Mouse (Mus musculus): ENCODE results near the gene Arhgap10. TPM values are rescaled to one million over a fixed set of nuclear protein-coding genes. Genes with fewer than 3 reads are reported as not detected.

Gene Arhgap10
- total and polyA plus RNA-seq, 3 experiments: 13.1 to 22.8 TPM; not detected in 1

DNA sequence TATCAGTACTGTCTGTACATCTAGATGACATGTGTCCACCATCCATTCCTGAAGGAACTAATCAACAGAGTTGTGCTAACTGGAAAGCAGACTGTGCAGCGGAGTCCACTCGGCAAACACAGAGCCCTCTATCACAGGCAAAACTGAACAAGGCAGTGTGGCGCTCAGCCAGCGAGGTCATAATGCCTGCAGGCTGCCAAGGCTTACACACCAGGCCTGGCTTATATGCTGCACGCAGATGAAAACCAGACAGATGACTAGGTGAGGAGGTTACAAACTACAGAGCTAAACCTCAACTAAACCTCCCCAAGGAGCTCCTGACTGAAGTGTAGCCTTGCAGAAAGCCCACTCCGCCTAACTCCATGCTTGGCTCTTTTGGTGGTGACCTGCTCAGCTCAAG is 44.4 kb downstream of the Arhgap10 start:
- Histone ChIP-seq H3K79me2 (ENCODE audit: control insufficient read depth, insufficient read depth, low read length, poor library complexity) (peaks cover 6% of the 10 kb centered on the region), H3K36me3 (ENCODE audit: control insufficient read depth in 1 of 2, insufficient read depth in 2 of 2, low read length in 2 of 2) (peaks cover 0 to 4% of the 10 kb centered on the region in 2 experiments; a peak in 2 of 4 replicates), H3K9ac (ENCODE audit: control insufficient read depth, low read depth, low read length, poor library complexity, severe bottlenecking) (no peak overlapping the region), H3K27me3 (ENCODE audit: control insufficient read depth in 1 of 2, insufficient read depth in 2 of 2, low read length in 2 of 2) (no peaks in the 10 kb centered on the region), H3K27ac (ENCODE audit: control insufficient read depth, low read depth, low read length) (no peak overlapping the region), H3K4me3 (ENCODE audit: control insufficient read depth in 1 of 2, insufficient read depth in 1 of 2, low read depth in 2 of 2, low read length in 2 of 2) (no peak overlapping the region), H3K4me1 (ENCODE audit: control insufficient read depth in 1 of 2, insufficient read depth in 2 of 2, low read length in 2 of 2) (peaks cover 5 to 9% of the 10 kb centered on the region in 2 experiments), H3K9me3 (replicated peaks; ENCODE audit: insufficient read depth, low read length) (no peaks in the 10 kb centered on the region)
- no peak for DNase-seq (ENCODE audit: low read depth, low spot score)
- no peak for TF ChIP-seq MXI1 (IDR thresholded peaks at IDR 0.05; ENCODE audit: low read depth, low read length)
- TF ChIP-seq NELFE (IDR thresholded peaks at IDR 0.05; ENCODE audit: low read depth, low read length): no peak

GRCm38 (mm10) chr8:77461392-77461791 is 56.4 kb downstream of the Arhgap10 start:
- Histone ChIP-seq H3K27ac (ENCODE audit: control insufficient read depth, low read depth, low read length) (no peak overlapping the region), H3K9me3 (replicated peaks; ENCODE audit: insufficient read depth, low read length) (no peaks in the 10 kb centered on the region), H3K4me1 (ENCODE audit: control insufficient read depth in 1 of 2, insufficient read depth in 2 of 2, low read length in 2 of 2) (no peaks in the 10 kb centered on the region), H3K9ac (ENCODE audit: control insufficient read depth, low read depth, low read length, poor library complexity, severe bottlenecking) (no peak overlapping the region), H3K79me2 (ENCODE audit: control insufficient read depth, insufficient read depth, low read length, poor library complexity) (peaks cover 2% of the 10 kb centered on the region; the same call in 1 of the 2 replicates), H3K4me3 (ENCODE audit: control insufficient read depth in 1 of 2, insufficient read depth in 1 of 2, low read depth in 2 of 2, low read length in 2 of 2) (no peak overlapping the region), H3K36me3 (ENCODE audit: control insufficient read depth in 1 of 2, insufficient read depth in 2 of 2, low read length in 2 of 2) (no peaks in the 10 kb centered on the region), H3K27me3 (ENCODE audit: control insufficient read depth in 1 of 2, insufficient read depth in 2 of 2, low read length in 2 of 2) (no peaks in the 10 kb centered on the region)
- TF ChIP-seq MAZ (IDR thresholded peaks at IDR 0.05; ENCODE audit: low read depth, low read length): no peak
- DNase-seq (ENCODE audit: low read depth, low spot score): no peak

GRCm38 (mm10) chr8:77460363-77460762 is 57.4 kb downstream of the Arhgap10 start:
- Histone ChIP-seq H3K4me1 (ENCODE audit: control insufficient read depth in 1 of 2, insufficient read depth in 2 of 2, low read length in 2 of 2) (no peaks in the 10 kb centered on the region), H3K9me3 (replicated peaks; ENCODE audit: insufficient read depth, low read length) (no peaks in the 10 kb centered on the region), H3K9ac (ENCODE audit: control insufficient read depth, low read depth, low read length, poor library complexity, severe bottlenecking) (no peak overlapping the region), H3K4me3 (ENCODE audit: control insufficient read depth in 1 of 2, insufficient read depth in 1 of 2, low read depth in 2 of 2, low read length in 2 of 2) (no peak overlapping the region), H3K27ac (ENCODE audit: control insufficient read depth, low read depth, low read length) (no peak overlapping the region), H3K79me2 (ENCODE audit: control insufficient read depth, insufficient read depth, low read length, poor library complexity) (peaks cover under 1% of the 10 kb centered on the region; the same call in 1 of the 2 replicates), H3K27me3 (ENCODE audit: control insufficient read depth in 1 of 2, insufficient read depth in 2 of 2, low read length in 2 of 2) (no peaks in the 10 kb centered on the region), H3K36me3 (ENCODE audit: control insufficient read depth in 1 of 2, insufficient read depth in 2 of 2, low read length in 2 of 2) (no peaks in the 10 kb centered on the region)
- TF ChIP-seq USF2 (IDR thresholded peaks at IDR 0.05; ENCODE audit: borderline replicate concordance in 1 of 2, insufficient read depth in 1 of 2, low read depth in 1 of 2, low read length in 2 of 2) (no peak), ELF1 (IDR thresholded peaks at IDR 0.05; ENCODE audit: low read depth, low read length) (no peak), ZNF384 (IDR thresholded peaks at IDR 0.05; ENCODE audit: low read depth, low read length) (no peak), UBTF (IDR thresholded peaks at IDR 0.05; ENCODE audit: borderline replicate concordance, insufficient read depth, low read depth, low read length) (no peak), TBP (IDR thresholded peaks at IDR 0.05; ENCODE audit: low read depth, low read length) (no peak), MAZ (IDR thresholded peaks at IDR 0.05; ENCODE audit: low read depth, low read length) (no peak)
- DNase-seq (ENCODE audit: low read depth, low spot score): no peak

GRCm38 (mm10) chr8:77459696-77460095 is 58.1 kb downstream of the Arhgap10 start:
- H3K27ac ChIP-seq (ENCODE audit: control insufficient read depth, low read depth, low read length): no peak overlapping the region
- no peaks in the 10 kb centered on the region for H3K27me3 ChIP-seq (ENCODE audit: control insufficient read depth in 1 of 2, insufficient read depth in 2 of 2, low read length in 2 of 2)
- no peaks in the 10 kb centered on the region for H3K9me3 ChIP-seq (replicated peaks; ENCODE audit: insufficient read depth, low read length)
- no peak for DNase-seq (ENCODE audit: low read depth, low spot score)
- no peak overlapping the region for H3K9ac ChIP-seq (ENCODE audit: control insufficient read depth, low read depth, low read length, poor library complexity, severe bottlenecking)
- TF ChIP-seq E2F4 (IDR thresholded peaks at IDR 0.05; ENCODE audit: borderline replicate concordance, low read depth, low read length) (no peak), GATA1 (IDR thresholded peaks at IDR 0.05; ENCODE audit: low read depth, low read length) (no peak), POLR2AphosphoS2 (IDR thresholded peaks at IDR 0.05; ENCODE audit: low read length) (no peak), ELF1 (IDR thresholded peaks at IDR 0.05; ENCODE audit: low read depth, low read length) (no peak), MYC (IDR thresholded peaks at IDR 0.05; ENCODE audit: low read depth, low read length) (no peak), CHD1 (IDR thresholded peaks at IDR 0.05; ENCODE audit: low read depth, low read length) (no peak), MAZ (IDR thresholded peaks at IDR 0.05; ENCODE audit: low read depth, low read length) (no peak), BHLHE40 (IDR thresholded peaks at IDR 0.05; ENCODE audit: borderline replicate concordance, low read depth, low read length) (no peak), POLR2AphosphoS5 (IDR thresholded peaks at IDR 0.05; ENCODE audit: borderline replicate concordance, low read depth, low read length) (no peak), ZMIZ1 (IDR thresholded peaks at IDR 0.05; ENCODE audit: low read depth, low read length) (no peak), USF1 (IDR thresholded peaks at IDR 0.05; ENCODE audit: low read depth, low read length) (no peak), JUND (IDR thresholded peaks at IDR 0.05; ENCODE audit: low read depth, low read length) (no peak), USF2 (IDR thresholded peaks at IDR 0.05; ENCODE audit: borderline replicate concordance in 1 of 2, insufficient read depth in 1 of 2, low read depth in 1 of 2, low read length in 2 of 2) (no peak), ETS1 (IDR thresholded peaks at IDR 0.05; ENCODE audit: low read depth, low read length) (no peak), ZKSCAN1 (IDR thresholded peaks at IDR 0.05; ENCODE audit: low read depth, low read length) (no peak)
- no peak overlapping the region for H3K4me3 ChIP-seq (ENCODE audit: control insufficient read depth in 1 of 2, insufficient read depth in 1 of 2, low read depth in 2 of 2, low read length in 2 of 2)
- H3K36me3 ChIP-seq (ENCODE audit: control insufficient read depth in 1 of 2, insufficient read depth in 2 of 2, low read length in 2 of 2): no peaks in the 10 kb centered on the region
- no peaks in the 10 kb centered on the region for H3K4me1 ChIP-seq (ENCODE audit: control insufficient read depth in 1 of 2, insufficient read depth in 2 of 2, low read length in 2 of 2)
- no peaks in the 10 kb centered on the region; the same call in 1 of the 2 replicates for H3K79me2 ChIP-seq (ENCODE audit: control insufficient read depth, insufficient read depth, low read length, poor library complexity)
